Mouse (Mus musculus): ENCODE results near the gene Pir.

GRCm38 (mm10) chrX:164269285-164269761, at the start of gene Pir:
- TF ChIP-seq CTCF (IDR thresholded peaks at IDR 0.05; ENCODE audit: insufficient read depth, low read depth, low read length) (no peak), POLR2A (IDR thresholded peaks at IDR 0.05; ENCODE audit: insufficient read depth, low read depth, low read length) (no peak)
